Mouse (Mus musculus): ENCODE data around the gene Hoxd13. TPM values are rescaled to one million over a fixed set of nuclear protein-coding genes. Genes with fewer than 3 reads are reported as not detected.

The Hoxd13 gene
- polyA plus RNA-seq, 1 experiment: 0.04 TPM

DNA sequence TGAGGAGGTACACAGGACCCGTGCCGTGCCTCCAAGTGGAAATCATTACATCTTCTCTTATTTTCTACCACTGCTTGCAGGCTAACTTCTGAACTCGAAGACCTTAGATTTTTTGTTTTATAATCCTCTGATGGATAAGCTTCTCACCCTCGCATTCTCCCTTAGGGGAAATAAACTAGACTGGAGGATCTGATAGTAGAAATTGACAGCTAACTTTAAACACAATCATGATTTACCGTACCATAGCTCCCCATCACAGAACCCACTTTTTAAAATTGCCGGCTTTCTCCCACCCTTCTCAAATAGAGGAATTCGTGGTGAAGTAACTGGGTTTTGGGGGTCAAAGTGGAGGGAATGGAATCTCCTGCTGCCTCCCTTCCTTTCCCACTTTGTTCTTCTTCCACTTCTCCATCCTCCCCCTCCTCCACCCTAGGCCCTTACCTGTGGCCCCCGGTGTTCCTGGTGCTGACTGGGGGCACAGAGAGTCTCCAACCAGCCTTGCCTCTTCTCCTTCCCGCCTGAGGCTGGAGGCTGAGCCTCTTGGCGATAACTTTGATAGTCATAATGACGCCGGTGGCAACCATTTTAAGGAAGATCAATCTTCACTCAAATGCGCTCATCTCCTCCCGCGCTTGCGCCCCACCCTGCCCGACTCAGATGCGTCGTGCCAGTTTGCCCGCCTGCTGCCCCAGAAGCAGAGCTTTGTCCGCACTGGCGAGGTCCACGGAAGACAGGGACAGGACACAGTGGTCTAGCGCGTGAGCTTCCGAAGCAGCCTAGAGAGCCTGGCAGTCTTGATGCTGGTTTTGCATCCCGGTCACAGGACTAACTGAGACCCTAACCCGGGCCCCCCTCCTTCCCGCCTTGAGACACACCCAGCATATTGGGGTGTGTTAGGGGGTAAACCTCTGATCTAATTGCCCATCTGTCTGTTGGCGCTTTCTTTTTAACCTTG, 7.4 kb upstream of the Hoxd13 start:
- Histone ChIP-seq H3K27me3 (ENCODE audit: control insufficient read depth, insufficient read depth, low read length) (peaks cover 42% of the 10 kb centered on the region), H3K36me3 (ENCODE audit: control insufficient read depth, insufficient read depth, low read length) (no peaks in the 10 kb centered on the region), H3K27ac (ENCODE audit: control insufficient read depth, insufficient read depth, low read length) (no peak overlapping the region), H3K4me1 (replicated peaks; ENCODE audit: control insufficient read depth, insufficient read depth, low read length) (no peaks in the 10 kb centered on the region), H3K4me3 (ENCODE audit: control insufficient read depth, insufficient read depth, low read length) (no peak overlapping the region)
- DNase-seq: no peak
- 8% methylated on average over 30 of the region's 30 CpGs for WGBS
- TF ChIP-seq POLR2A (IDR thresholded peaks at IDR 0.05; ENCODE audit: control insufficient read depth, extremely low read depth, insufficient read depth, low read length, poor library complexity) (no peak), CTCF (IDR thresholded peaks at IDR 0.05; ENCODE audit: borderline replicate concordance, control insufficient read depth, extremely low read depth, insufficient read depth, low read length, poor library complexity) (no peak)

DNA sequence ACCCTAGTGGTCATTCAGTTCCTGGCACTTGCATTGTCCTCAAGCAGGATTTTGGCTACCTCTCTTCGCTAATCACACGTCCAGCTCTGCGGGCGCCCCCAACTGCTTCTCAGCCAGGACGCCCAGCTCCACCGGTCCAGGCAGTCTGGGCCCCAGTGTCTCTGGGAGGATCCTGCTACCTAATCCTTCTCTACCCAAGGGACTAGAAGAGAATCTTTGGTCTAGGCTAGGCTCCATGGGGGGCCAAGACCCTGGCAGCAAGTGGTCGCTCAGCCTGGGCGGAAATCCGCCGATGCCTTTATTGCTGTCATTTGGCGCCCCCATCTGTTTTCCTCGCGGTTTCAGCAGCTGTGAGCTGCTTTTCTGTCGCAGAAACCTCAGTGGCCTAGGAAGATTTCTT, 6.4 kb upstream of the Hoxd13 start:
- no peak overlapping the region for H3K27ac ChIP-seq (ENCODE audit: control insufficient read depth, insufficient read depth, low read length)
- no peak for DNase-seq
- 12% methylated on average over 14 of the region's 14 CpGs for WGBS
- no peak overlapping the region for H3K4me3 ChIP-seq (ENCODE audit: control insufficient read depth, insufficient read depth, low read length)
- TF ChIP-seq POLR2A (IDR thresholded peaks at IDR 0.05; ENCODE audit: control insufficient read depth, extremely low read depth, insufficient read depth, low read length, poor library complexity) (no peak), CTCF (IDR thresholded peaks at IDR 0.05; ENCODE audit: borderline replicate concordance, control insufficient read depth, extremely low read depth, insufficient read depth, low read length, poor library complexity) (0 out of 2 replicates have a peak, but pooled peaks have one; percentile 22)
- H3K27me3 ChIP-seq (ENCODE audit: control insufficient read depth, insufficient read depth, low read length): peaks cover 39% of the 10 kb centered on the region
- no peaks in the 10 kb centered on the region for H3K36me3 ChIP-seq (ENCODE audit: control insufficient read depth, insufficient read depth, low read length)
- H3K4me1 ChIP-seq (replicated peaks; ENCODE audit: control insufficient read depth, insufficient read depth, low read length): no peaks in the 10 kb centered on the region

DNA sequence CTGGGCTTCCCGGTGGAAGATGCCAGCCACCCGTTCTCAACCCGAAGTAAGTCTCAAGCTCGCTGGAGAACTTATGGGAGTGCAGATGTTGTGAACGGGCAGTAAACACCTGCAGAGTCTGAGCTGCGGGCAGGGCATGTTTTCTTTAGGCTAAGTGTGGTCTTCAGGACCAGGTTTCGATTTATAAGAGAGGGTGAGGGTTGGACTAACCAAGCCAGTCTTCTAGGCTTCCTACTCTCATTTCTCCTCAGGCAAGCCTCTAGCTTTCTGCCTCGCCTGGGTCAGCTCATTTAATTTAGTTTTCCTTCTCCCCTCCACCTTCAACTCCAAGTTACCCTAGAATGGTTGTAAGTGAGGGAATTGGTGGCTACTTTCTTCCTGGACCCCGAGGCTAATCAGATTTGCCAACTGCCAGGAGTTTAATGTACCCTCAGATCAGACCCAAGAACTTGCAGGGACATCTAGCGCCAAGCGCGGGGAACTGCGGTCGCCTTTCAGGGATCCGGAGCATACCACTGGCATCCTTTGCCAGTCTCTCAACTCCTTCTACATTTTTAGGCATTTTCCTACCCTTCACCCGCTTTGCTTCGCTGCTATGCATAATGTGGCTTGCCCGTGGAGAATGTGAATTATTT, 4.7 kb upstream of the Hoxd13 start:
- Histone ChIP-seq H3K4me3 (ENCODE audit: control insufficient read depth, insufficient read depth, low read length) (no peak overlapping the region), H3K36me3 (ENCODE audit: control insufficient read depth, insufficient read depth, low read length) (no peaks in the 10 kb centered on the region), H3K27ac (ENCODE audit: control insufficient read depth, insufficient read depth, low read length) (no peak overlapping the region), H3K27me3 (ENCODE audit: control insufficient read depth, insufficient read depth, low read length) (peaks cover 39% of the 10 kb centered on the region), H3K4me1 (replicated peaks; ENCODE audit: control insufficient read depth, insufficient read depth, low read length) (no peaks in the 10 kb centered on the region)
- 7% methylated on average over 18 of the region's 18 CpGs for whole genome bisulfite sequencing
- TF ChIP-seq POLR2A (IDR thresholded peaks at IDR 0.05; ENCODE audit: control insufficient read depth, extremely low read depth, insufficient read depth, low read length, poor library complexity) (no peak), CTCF (IDR thresholded peaks at IDR 0.05; ENCODE audit: borderline replicate concordance, control insufficient read depth, extremely low read depth, insufficient read depth, low read length, poor library complexity) (0 out of 2 replicates have a peak, but pooled peaks have one; percentile 32)
- no peak for DNase-seq

DNA sequence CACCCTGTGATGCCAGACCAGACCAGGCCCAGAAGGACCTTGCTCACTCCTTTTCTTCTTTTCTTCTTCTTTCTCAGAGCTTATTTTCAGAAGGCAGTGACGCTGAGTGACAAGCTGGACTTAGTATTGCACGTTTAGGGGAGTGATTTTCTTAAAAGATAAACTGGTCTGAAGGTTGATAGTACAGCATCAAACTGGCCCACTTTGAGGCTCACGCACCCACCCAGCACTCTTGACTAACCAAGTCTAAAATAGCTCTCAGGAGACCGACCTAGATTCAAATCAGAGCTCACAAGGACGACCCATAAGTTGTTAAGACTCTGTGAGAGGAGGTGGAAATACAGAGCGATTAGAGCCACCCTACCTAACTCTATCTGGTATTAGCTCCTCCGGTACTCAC, 1.7 kb upstream of the Hoxd13 start:
- TF ChIP-seq POLR2A (IDR thresholded peaks at IDR 0.05; ENCODE audit: control insufficient read depth, extremely low read depth, insufficient read depth, low read length, poor library complexity) (no peak), CTCF (IDR thresholded peaks at IDR 0.05; ENCODE audit: borderline replicate concordance, control insufficient read depth, extremely low read depth, insufficient read depth, low read length, poor library complexity) (no peak)
- 10% methylated on average over 7 of the region's 7 CpGs for whole genome bisulfite sequencing
- DNase-seq: no peak
- Histone ChIP-seq H3K27ac (ENCODE audit: control insufficient read depth, insufficient read depth, low read length) (no peak overlapping the region), H3K4me1 (replicated peaks; ENCODE audit: control insufficient read depth, insufficient read depth, low read length) (no peaks in the 10 kb centered on the region), H3K4me3 (ENCODE audit: control insufficient read depth, insufficient read depth, low read length) (no peak overlapping the region), H3K27me3 (ENCODE audit: control insufficient read depth, insufficient read depth, low read length) (peaks cover 29% of the 10 kb centered on the region), H3K36me3 (ENCODE audit: control insufficient read depth, insufficient read depth, low read length) (no peaks in the 10 kb centered on the region)

DNA sequence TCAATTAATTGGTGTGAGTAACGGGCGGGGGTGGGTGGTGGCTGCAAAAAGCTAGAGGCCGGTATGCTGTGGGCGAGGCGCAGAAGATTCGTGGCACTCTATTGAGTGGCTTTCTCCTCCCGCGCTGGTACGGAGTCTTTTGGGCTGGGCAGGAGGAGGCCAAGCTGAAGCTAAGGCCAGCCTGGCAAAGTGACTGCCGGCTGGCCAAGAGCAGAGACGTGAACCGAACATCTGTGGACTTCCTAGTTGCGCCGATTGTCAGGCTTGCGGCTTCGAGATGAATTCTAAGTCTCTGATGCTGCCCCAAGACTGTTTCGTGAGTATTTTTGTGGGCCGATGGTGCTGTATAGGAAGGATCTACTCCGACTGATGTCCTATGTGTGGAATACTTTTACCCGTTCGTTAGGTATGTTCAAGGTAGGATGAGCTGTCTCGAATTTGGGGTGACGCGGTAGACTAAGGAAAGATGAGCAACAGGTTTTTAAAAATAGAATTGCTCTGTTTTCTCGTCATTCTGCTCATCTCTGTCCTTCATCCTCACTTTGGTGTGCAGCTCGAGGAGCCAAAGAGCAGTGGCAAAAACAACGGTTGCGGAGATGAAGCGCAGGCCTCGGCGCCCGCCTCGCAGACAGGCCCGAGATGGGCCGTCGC, 794 bp upstream of the Hoxd13 start:
- H3K27ac ChIP-seq (ENCODE audit: control insufficient read depth, insufficient read depth, low read length): no peak overlapping the region
- no peak for DNase-seq
- WGBS: 14% methylated on average over 36 of the region's 36 CpGs
- H3K4me1 ChIP-seq (replicated peaks; ENCODE audit: control insufficient read depth, insufficient read depth, low read length): no peaks in the 10 kb centered on the region
- no peak overlapping the region for H3K4me3 ChIP-seq (ENCODE audit: control insufficient read depth, insufficient read depth, low read length)
- no peak for TF ChIP-seq POLR2A (IDR thresholded peaks at IDR 0.05; ENCODE audit: control insufficient read depth, extremely low read depth, insufficient read depth, low read length, poor library complexity)
- TF ChIP-seq CTCF (IDR thresholded peaks at IDR 0.05; ENCODE audit: borderline replicate concordance, control insufficient read depth, extremely low read depth, insufficient read depth, low read length, poor library complexity): no peak
- peaks cover 26% of the 10 kb centered on the region for H3K27me3 ChIP-seq (ENCODE audit: control insufficient read depth, insufficient read depth, low read length)
- no peaks in the 10 kb centered on the region for H3K36me3 ChIP-seq (ENCODE audit: control insufficient read depth, insufficient read depth, low read length)
